Mouse (Mus musculus): ENCODE results near the gene Kcnh1.

- no peak for TF ChIP-seq GATA1 (IDR thresholded peaks at IDR 0.05; ENCODE audit: low read length)
- TF ChIP-seq TAL1 (IDR thresholded peaks at IDR 0.05; ENCODE audit: low read length): no peak
These were observed 12.4 kb downstream of the Kcnh1 start for GRCm38 (mm10) chr1:192202936-192203335.
